Mouse (Mus musculus) kidney, postnatal 4 days (tissue): ENCODE data around the gene Olfr412.

Experiments
- DNase-seq, 2 experiments: peaks; one replicate each; pipeline ENCODE4 v3.0.0; 2021; ENCODE audit warnings: mixed read lengths in 2 of 2

The Olfr412 gene

GRCm38 (mm10) chr11:74414112-74414511 lies 52.2 kb downstream of the Olfr412 start:
- no peak for DNase-seq

GRCm38 (mm10) chr11:74415736-74416135 lies 53.9 kb downstream of the Olfr412 start:
- no peak for DNase-seq
